Mouse (Mus musculus) ES-Bruce4 (cell line): ENCODE measurements around the gene Fzd2. TPM values are rescaled to one million over a fixed set of nuclear protein-coding genes. Genes with fewer than 3 reads are reported as not detected.
"Not testable (repeated sequence)": the region's sequence is repeated elsewhere in the genome, so short reads cannot be mapped to it uniquely, and the experiment has no call there.

ENCODE experiments used
- H3K27ac ChIP-seq: 2 replicates; pipeline ENCODE4 v1.5.1; 2012; ENCODE audit warnings: low read length, inconsistent platforms; ENCODE audit not compliant: insufficient read depth
- H3K27me3 ChIP-seq: 2 replicates; pipeline ENCODE4 v1.6.1; 2012; ENCODE audit warnings: mild to moderate bottlenecking, low read length, inconsistent platforms; ENCODE audit not compliant: control insufficient read depth, poor library complexity, insufficient read depth, severe bottlenecking
- H3K36me3 ChIP-seq: 2 replicates; pipeline ENCODE4 v1.6.1; 2012; ENCODE audit warnings: inconsistent platforms, mild to moderate bottlenecking, low read length, moderate library complexity; ENCODE audit not compliant: control insufficient read depth, poor library complexity, insufficient read depth, severe bottlenecking
- H3K4me1 ChIP-seq: one replicate; pipeline ENCODE4 v1.8.1; 2011; ENCODE audit warnings: low read length; ENCODE audit not compliant: control insufficient read depth, insufficient read depth
- H3K4me3 ChIP-seq: 2 replicates; pipeline ENCODE4 v1.5.1; 2011; ENCODE audit warnings: low read depth, mild to moderate bottlenecking, low read length
- H3K9ac ChIP-seq: 2 replicates; pipeline ENCODE4 v1.6.1; 2012; ENCODE audit warnings: low read depth, mild to moderate bottlenecking, inconsistent platforms; ENCODE audit not compliant: poor library complexity, severe bottlenecking
- H3K9me3 ChIP-seq: replicated peaks from 2 replicates; pipeline ENCODE4 v1.6.1; 2012; ENCODE audit warnings: mild to moderate bottlenecking, low read length, inconsistent platforms; ENCODE audit not compliant: control insufficient read depth, poor library complexity, insufficient read depth, severe bottlenecking
- CTCF ChIP-seq: IDR thresholded peaks from one replicate; pipeline ENCODE4 v1.8.1; 2011; ENCODE audit warnings: low read depth, low read length
- EP300 ChIP-seq: IDR thresholded peaks from 2 replicates; pipeline ENCODE4 v1.6.1; 2011; ENCODE audit warnings: low read depth, low read length; ENCODE audit not compliant: insufficient read depth
- POLR2A ChIP-seq: IDR thresholded peaks from one replicate; pipeline ENCODE4 v1.8.1; 2011; ENCODE audit warnings: low read length; ENCODE audit not compliant: insufficient read depth
- polyA plus RNA-seq: library from polyadenylated mRNA; stranded (reverse); fragments of >200 nt; gene quantifications from 2 replicates; pipeline ENCODE4 v1.2.4, GENCODE M21; 2011; ENCODE audit warnings: low read depth; ENCODE audit not compliant: missing spikeins, insufficient read depth, insufficient read length

The Fzd2 gene
- polyA plus RNA-seq = 30.3 and 36.1 TPM in 2 replicates

- TF ChIP-seq POLR2A = no peak
- no peak for TF ChIP-seq EP300
- TF ChIP-seq CTCF = no peak
- Histone ChIP-seq H3K4me1 (no peaks in the 10 kb centered on the region), H3K27me3 (peaks cover 2% of the 10 kb centered on the region; the same call in 1 of the 2 replicates), H3K9ac (peak within 1 kb of the TSS; percentile 64), H3K36me3 (no peaks in the 10 kb centered on the region; the same call in 1 of the 2 replicates), H3K4me3 (peak within 1 kb of the TSS; percentile 75), H3K27ac (peak within 1 kb of the TSS; percentile 62), H3K9me3 (no peaks in the 10 kb centered on the region)
Measured at GRCm38 (mm10) chr11:102604010-102604584, at the start of gene Fzd2. Gene Fzd2 (plus strand): TSS chr11:102604396.

GRCm38 (mm10) chr11:102555400-102556030 lies 48.7 kb upstream of the Fzd2 start:
- TF ChIP-seq POLR2A = no peak
- no peak for TF ChIP-seq EP300
- TF ChIP-seq CTCF = no peak
- peak overlapping the region; percentile 93 for H3K4me3 ChIP-seq
- peak overlapping the region; percentile 98 for H3K9ac ChIP-seq
- H3K9me3 ChIP-seq = no peaks in the 10 kb centered on the region
- peak overlapping the region; percentile 62; the same call in 1 of the 2 replicates for H3K27ac ChIP-seq
- H3K27me3 ChIP-seq = no peaks in the 10 kb centered on the region
- peaks cover 3% of the 10 kb centered on the region; the same call in 1 of the 2 replicates for H3K36me3 ChIP-seq
- H3K4me1 ChIP-seq = peaks cover 1% of the 10 kb centered on the region

- no peaks in the 10 kb centered on the region for H3K27me3 ChIP-seq
- H3K9ac ChIP-seq = peak within 1 kb of the TSS; percentile 98
- peak within 1 kb of the TSS; percentile 93 for H3K4me3 ChIP-seq
- H3K4me1 ChIP-seq = peaks cover 1% of the 10 kb centered on the region
- no peak for TF ChIP-seq EP300
- TF ChIP-seq CTCF = no peak
- TF ChIP-seq POLR2A = peak; percentile 59
- H3K36me3 ChIP-seq = peaks cover 3% of the 10 kb centered on the region; the same call in 1 of the 2 replicates
- no peaks in the 10 kb centered on the region for H3K9me3 ChIP-seq
- peak within 1 kb of the TSS; percentile 62; the same call in 1 of the 2 replicates for H3K27ac ChIP-seq
Measured at GRCm38 (mm10) chr11:102556031-102556715, 48.0 kb upstream of the Fzd2 start, which contains the start of gene Gpatch8. Gene Gpatch8 (minus strand): TSS chr11:102556392.

DNA sequence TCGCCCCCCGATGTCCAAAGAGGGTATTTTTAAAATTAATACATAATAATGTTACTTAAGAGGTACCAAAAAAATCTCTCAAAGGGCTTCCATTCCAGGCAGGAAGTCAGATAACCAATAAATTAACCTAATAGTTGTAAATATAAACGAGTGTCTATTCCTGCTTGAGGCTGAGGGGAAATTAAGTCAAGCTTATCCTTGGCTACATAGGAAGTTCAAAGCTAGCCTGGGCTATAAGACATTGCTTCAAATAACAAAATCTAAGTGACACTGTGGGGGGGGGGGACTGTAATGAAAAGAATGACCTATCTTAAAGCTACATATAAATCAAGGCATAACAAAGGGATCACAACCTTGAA lies 47.5 kb upstream of the Fzd2 start:
- H3K27ac ChIP-seq = no peak overlapping the region
- TF ChIP-seq CTCF = no peak
- TF ChIP-seq POLR2A = no peak
- no peak for TF ChIP-seq EP300

GRCm38 (mm10) chr11:102557386-102557785 lies 46.8 kb upstream of the Fzd2 start:
- peaks cover 3% of the 10 kb centered on the region; the same call in 1 of the 2 replicates for H3K36me3 ChIP-seq
- H3K27ac ChIP-seq = no peak overlapping the region
- H3K27me3 ChIP-seq = no peaks in the 10 kb centered on the region
- H3K4me1 ChIP-seq = peaks cover 1% of the 10 kb centered on the region
- TF ChIP-seq CTCF (no peak), EP300 (no peak), POLR2A (no peak)
- no peak overlapping the region for H3K9ac ChIP-seq
- no peaks in the 10 kb centered on the region for H3K9me3 ChIP-seq
- H3K4me3 ChIP-seq = no peak overlapping the region

More for the DNA sequence above, 47.5 kb upstream of the Fzd2 start:
- no peaks in the 10 kb centered on the region for H3K27me3 ChIP-seq
- H3K4me1 ChIP-seq = peaks cover 1% of the 10 kb centered on the region
- H3K9ac ChIP-seq = peak overlapping the region; percentile 98
- no peak overlapping the region for H3K4me3 ChIP-seq
- H3K9me3 ChIP-seq = no peaks in the 10 kb centered on the region
- peaks cover 3% of the 10 kb centered on the region; the same call in 1 of the 2 replicates for H3K36me3 ChIP-seq

- no peak overlapping the region for H3K4me3 ChIP-seq
- H3K27ac ChIP-seq = no peak overlapping the region
- peaks cover 1% of the 10 kb centered on the region for H3K4me1 ChIP-seq
- no peaks in the 10 kb centered on the region for H3K27me3 ChIP-seq
- no peak for TF ChIP-seq POLR2A
- no peak for TF ChIP-seq CTCF
- no peak for TF ChIP-seq EP300
- no peak overlapping the region for H3K9ac ChIP-seq
- H3K9me3 ChIP-seq = no peaks in the 10 kb centered on the region
- peaks cover 3% of the 10 kb centered on the region; the same call in 1 of the 2 replicates for H3K36me3 ChIP-seq
Measured at GRCm38 (mm10) chr11:102558704-102559103, 45.5 kb upstream of the Fzd2 start.

- H3K27ac ChIP-seq, H3K9ac ChIP-seq, H3K4me1 ChIP-seq, H3K27me3 ChIP-seq, H3K9me3 ChIP-seq, H3K36me3 ChIP-seq, H3K4me3 ChIP-seq: not testable (repeated sequence)
Measured at GRCm38 (mm10) chr11:102564952-102565671, 39.1 kb upstream of the Fzd2 start.
